Mouse (Mus musculus): ENCODE data around the gene Sh2d3c. TPM values are rescaled to one million over a fixed set of nuclear protein-coding genes. Genes with fewer than 3 reads are reported as not detected.

The Sh2d3c gene
- polyA plus RNA-seq, 1 experiment, result 60.6 TPM

DNA sequence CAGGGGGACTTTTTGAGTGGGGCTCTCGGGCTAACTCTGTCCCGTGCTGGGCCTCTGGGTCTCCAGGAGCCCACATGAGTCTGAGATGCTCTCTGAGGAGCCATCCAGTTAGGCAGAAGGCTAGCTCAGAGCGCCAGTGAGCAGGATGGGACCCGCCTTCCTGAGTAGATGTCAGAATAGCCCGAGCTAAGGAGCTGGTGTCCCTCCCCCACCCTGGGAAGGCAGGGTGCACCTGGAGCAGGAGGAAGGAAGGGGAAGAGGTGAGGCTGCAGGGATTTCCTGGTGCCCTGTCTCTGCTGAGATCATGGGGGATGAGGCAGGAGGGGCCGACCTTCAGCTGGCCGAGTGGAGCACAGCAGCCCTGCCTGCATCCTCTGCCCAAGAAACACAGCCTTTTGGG, 7.6 kb downstream of the Sh2d3c start:
- TF ChIP-seq CTCF (IDR thresholded peaks at IDR 0.05; ENCODE audit: borderline replicate concordance, extremely low read depth, insufficient read depth, insufficient read length), result no peak
- no peak for TF ChIP-seq POLR2A (IDR thresholded peaks at IDR 0.05; ENCODE audit: borderline replicate concordance, extremely low read depth, insufficient read depth, insufficient read length, poor library complexity, severe bottlenecking)
- DNase-seq (ENCODE audit: low read depth), result no peak

DNA sequence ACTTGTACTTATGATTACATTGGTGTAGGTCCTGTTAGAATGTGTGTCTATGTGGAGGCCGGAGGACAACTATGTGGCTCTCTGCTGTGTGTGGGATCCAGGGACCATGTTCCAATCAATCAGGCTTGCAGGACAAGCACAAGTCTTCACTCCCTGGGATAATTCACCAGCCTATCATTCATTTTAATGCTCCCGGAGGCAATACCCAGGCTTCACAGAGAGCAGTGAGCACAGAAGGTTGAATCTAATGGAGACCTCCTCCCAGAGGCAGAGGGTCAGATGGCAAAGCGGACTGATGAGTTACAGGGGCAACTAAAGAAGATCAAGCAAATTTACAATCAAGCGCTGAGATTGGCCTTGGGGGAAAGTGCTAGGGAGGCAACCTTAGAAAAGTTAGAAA, 8.7 kb downstream of the Sh2d3c start:
- DNase-seq (ENCODE audit: low read depth), result no peak

DNA sequence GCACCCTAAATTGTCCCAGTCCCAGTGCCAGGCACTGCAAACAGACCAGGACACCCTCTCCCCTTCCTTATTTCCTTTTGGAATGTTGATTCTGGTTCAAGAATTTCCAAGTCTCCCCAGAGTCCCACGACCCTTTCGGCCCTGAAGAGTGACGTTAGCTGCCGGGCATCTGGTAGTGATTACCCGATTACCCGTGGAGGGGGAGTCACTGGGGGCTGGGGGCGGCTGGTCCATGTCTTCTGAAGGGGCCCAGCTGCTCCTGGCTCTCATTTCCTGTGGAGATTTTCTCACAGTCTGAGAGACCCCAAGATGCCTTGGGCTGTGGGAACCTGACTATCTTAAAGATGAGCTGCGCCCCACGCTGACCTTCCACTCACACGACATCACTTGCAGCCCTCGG, 10.0 kb downstream of the Sh2d3c start:
- TF ChIP-seq POLR2A (IDR thresholded peaks at IDR 0.05; ENCODE audit: borderline replicate concordance, extremely low read depth, insufficient read depth, insufficient read length, poor library complexity, severe bottlenecking) (no peak), CTCF (IDR thresholded peaks at IDR 0.05; ENCODE audit: borderline replicate concordance, extremely low read depth, insufficient read depth, insufficient read length) (no peak)
- DNase-seq (ENCODE audit: low read depth), result peak; percentile 24

More for the DNA sequence above, 8.7 kb downstream of the Sh2d3c start:
- TF ChIP-seq CTCF (IDR thresholded peaks at IDR 0.05; ENCODE audit: borderline replicate concordance, extremely low read depth, insufficient read depth, insufficient read length), result no peak
- no peak for TF ChIP-seq POLR2A (IDR thresholded peaks at IDR 0.05; ENCODE audit: borderline replicate concordance, extremely low read depth, insufficient read depth, insufficient read length, poor library complexity, severe bottlenecking)

DNA sequence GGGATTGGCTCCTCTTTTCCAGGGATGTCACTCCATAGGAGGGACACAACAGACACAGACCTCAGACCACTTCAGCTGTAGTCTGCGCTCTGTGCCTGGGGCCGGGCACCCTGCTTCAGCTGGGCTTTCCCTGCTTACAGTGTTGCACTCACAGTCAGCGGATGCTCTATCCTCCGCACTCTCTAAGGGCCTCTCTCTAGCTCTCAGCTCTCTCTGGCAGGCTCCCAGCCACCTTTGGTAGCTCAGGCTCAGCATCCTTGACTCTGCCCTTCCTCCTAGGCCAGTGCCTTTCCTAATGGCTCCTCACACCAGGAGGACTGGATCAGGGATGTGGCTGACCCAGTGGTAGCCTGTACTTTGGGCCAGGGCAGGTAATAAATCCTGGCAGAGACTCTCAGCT, 11.1 kb downstream of the Sh2d3c start:
- no peak for DNase-seq (ENCODE audit: low read depth)
- no peak for TF ChIP-seq POLR2A (IDR thresholded peaks at IDR 0.05; ENCODE audit: borderline replicate concordance, extremely low read depth, insufficient read depth, insufficient read length, poor library complexity, severe bottlenecking)
- TF ChIP-seq CTCF (IDR thresholded peaks at IDR 0.05; ENCODE audit: borderline replicate concordance, extremely low read depth, insufficient read depth, insufficient read length), result no peak

DNA sequence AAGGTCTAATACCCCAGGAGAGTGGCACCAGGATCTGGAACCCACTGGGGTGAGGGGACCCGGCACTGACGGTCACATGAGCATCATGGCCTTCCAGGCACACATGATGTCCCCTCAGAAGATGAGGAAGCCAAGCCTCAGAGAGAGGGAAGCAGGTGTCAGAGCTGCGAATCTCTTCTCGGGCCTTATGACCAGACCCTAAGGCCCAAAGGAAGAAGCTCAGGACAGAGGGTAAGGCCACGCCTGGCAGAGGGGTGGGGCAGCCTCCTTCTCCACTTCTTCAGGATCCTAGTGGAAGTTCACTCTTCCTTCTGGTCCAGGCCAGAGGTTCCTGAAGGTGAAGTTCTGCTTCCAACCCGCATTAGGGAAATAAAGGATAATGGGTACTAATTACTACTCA, 11.8 kb downstream of the Sh2d3c start:
- TF ChIP-seq POLR2A (IDR thresholded peaks at IDR 0.05; ENCODE audit: borderline replicate concordance, extremely low read depth, insufficient read depth, insufficient read length, poor library complexity, severe bottlenecking) (no peak), CTCF (IDR thresholded peaks at IDR 0.05; ENCODE audit: borderline replicate concordance, extremely low read depth, insufficient read depth, insufficient read length) (no peak)
- no peak for DNase-seq (ENCODE audit: low read depth)

DNA sequence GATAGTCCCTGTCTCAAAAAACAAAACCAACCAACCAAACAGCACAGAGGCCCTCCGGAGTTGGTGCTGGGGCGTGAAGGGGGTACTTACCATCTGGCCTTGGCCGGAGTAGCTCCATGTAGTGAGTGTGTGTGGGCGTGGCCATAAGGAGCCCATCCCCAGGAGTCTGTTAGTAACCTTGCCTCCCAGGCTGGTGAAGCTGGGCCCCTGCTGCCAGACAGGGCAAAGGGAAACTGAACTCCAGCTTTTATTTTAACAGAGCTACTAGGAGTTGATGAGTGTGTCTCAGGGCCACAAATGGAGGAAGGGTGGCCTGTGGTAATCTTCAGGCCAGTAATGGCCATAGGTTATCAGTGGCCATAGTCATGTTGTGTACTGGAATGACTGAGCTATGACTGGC, 13.6 kb downstream of the Sh2d3c start:
- DNase-seq (ENCODE audit: low read depth), result no peak
- TF ChIP-seq CTCF (IDR thresholded peaks at IDR 0.05; ENCODE audit: borderline replicate concordance, extremely low read depth, insufficient read depth, insufficient read length) (no peak), POLR2A (IDR thresholded peaks at IDR 0.05; ENCODE audit: borderline replicate concordance, extremely low read depth, insufficient read depth, insufficient read length, poor library complexity, severe bottlenecking) (no peak)

DNA sequence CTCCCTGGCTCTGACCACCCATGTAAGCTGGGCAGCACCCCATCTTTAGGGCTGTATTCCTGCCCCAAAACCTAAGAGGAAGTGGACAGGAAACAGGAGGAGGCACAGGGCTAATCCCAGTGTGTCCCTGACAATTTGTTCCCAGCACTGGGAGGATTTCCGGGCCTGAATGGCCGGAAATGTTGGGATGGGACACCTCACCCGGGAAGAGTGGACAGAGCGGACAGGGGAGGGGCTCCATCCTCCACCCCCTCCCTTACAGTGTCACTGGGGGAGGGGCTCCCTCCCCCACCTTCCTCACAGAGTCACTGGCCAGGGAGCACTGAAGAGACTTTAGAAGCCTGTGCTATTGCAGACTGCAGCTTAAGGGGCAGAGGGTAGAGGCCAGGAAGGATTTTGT, 14.1 kb downstream of the Sh2d3c start:
- no peak for DNase-seq (ENCODE audit: low read depth)
- no peak for TF ChIP-seq POLR2A (IDR thresholded peaks at IDR 0.05; ENCODE audit: borderline replicate concordance, extremely low read depth, insufficient read depth, insufficient read length, poor library complexity, severe bottlenecking)
- TF ChIP-seq CTCF (IDR thresholded peaks at IDR 0.05; ENCODE audit: borderline replicate concordance, extremely low read depth, insufficient read depth, insufficient read length), result no peak

DNA sequence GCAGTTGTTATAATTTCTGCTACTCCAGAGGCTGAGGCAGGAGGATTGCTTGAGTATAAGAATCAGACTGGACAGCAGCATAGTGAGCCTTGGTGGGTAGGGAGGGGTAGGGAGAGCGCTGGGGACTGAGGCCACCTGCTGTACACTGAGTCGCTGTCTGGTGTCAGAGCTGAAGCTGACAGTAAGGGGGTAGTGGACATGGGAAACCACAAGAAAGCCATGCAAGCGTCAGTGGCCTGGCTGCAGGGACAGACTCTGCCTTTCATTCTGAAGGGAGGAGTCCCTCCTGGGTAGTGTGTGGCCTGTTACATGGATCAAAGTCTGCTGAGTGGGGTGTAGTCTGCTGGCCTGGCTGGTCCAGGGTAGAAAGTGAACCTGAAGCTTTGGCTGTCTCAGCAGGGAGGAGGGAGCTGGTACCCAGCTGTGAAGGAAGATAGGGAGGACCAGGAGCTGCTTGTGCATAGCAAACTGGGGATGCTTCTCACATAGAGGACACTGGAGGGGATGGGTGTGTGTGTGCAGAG, 15.5 kb downstream of the Sh2d3c start:
- DNase-seq (ENCODE audit: low read depth), result no peak
- no peak for TF ChIP-seq CTCF (IDR thresholded peaks at IDR 0.05; ENCODE audit: borderline replicate concordance, extremely low read depth, insufficient read depth, insufficient read length)
- TF ChIP-seq POLR2A (IDR thresholded peaks at IDR 0.05; ENCODE audit: borderline replicate concordance, extremely low read depth, insufficient read depth, insufficient read length, poor library complexity, severe bottlenecking), result no peak

DNA sequence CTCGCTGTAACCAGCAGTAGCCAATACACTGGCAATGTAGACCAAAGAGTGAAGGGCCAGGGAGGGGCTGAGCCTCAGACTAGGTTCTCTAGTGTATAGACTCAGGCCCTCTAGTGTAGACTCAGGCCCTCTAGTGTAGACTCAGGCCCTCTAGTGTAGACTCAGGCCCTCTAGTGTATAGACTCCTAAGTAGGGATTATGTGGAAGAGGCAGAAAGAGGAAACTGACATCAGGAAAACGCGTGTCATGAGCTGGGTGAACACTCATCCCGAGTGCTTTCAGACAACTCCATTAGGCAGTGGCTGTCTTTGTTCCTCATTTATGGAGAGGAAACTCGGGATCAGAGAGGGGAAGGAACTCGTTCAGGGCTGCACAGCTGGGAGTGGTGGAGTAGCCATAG, 16.2 kb downstream of the Sh2d3c start:
- TF ChIP-seq POLR2A (IDR thresholded peaks at IDR 0.05; ENCODE audit: borderline replicate concordance, extremely low read depth, insufficient read depth, insufficient read length, poor library complexity, severe bottlenecking) (no peak), CTCF (IDR thresholded peaks at IDR 0.05; ENCODE audit: borderline replicate concordance, extremely low read depth, insufficient read depth, insufficient read length) (no peak)
- no peak for DNase-seq (ENCODE audit: low read depth)

DNA sequence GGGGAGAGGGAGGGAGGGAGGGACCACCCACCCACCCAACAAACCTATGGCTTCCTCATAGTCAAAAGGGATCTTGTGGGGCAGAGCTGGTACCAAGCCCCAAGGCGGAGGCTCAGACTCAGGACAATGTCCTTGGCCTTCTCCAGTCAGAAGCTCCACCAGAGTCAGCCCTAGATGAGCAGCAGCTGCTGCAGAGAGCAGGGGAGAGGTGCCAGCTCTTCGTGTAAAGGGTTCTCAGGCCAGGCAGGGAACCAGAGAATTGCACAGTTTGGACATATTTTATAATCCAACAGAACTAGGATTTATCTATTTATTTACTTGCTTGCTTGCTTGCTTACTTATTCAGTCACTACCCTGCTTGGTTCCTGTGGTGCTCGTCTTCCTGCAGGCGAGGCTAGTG, 18.5 kb downstream of the Sh2d3c start:
- DNase-seq (ENCODE audit: low read depth), result no peak
- TF ChIP-seq CTCF (IDR thresholded peaks at IDR 0.05; ENCODE audit: borderline replicate concordance, extremely low read depth, insufficient read depth, insufficient read length) (no peak), POLR2A (IDR thresholded peaks at IDR 0.05; ENCODE audit: borderline replicate concordance, extremely low read depth, insufficient read depth, insufficient read length, poor library complexity, severe bottlenecking) (no peak)

DNA sequence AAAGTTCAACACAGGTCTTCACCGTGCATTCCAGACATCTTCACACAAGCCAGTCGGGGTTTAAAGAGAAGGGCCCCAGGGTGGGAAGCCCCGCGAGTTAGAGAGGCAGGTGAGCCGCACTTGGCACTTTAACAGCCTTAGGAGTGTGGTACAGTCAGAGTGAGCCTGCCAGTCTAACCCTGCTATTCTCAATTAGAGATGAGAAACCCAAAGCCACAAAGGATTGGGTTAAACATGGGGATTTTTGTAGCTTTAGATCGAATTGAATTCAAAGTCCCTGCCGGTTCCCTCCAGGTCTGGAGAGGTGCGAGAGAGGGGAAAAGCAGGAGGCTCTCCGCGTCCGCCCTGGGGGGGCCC, 20.0 kb downstream of the Sh2d3c start, which contains the start of gene 6330409D20Rik:
TSS of gene 6330409D20Rik (minus strand) at position 101 of the 357 bp plus-strand sequence.
- no peak for DNase-seq (ENCODE audit: low read depth)
- TF ChIP-seq CTCF (IDR thresholded peaks at IDR 0.05; ENCODE audit: borderline replicate concordance, extremely low read depth, insufficient read depth, insufficient read length) (no peak), POLR2A (IDR thresholded peaks at IDR 0.05; ENCODE audit: borderline replicate concordance, extremely low read depth, insufficient read depth, insufficient read length, poor library complexity, severe bottlenecking) (no peak)

DNA sequence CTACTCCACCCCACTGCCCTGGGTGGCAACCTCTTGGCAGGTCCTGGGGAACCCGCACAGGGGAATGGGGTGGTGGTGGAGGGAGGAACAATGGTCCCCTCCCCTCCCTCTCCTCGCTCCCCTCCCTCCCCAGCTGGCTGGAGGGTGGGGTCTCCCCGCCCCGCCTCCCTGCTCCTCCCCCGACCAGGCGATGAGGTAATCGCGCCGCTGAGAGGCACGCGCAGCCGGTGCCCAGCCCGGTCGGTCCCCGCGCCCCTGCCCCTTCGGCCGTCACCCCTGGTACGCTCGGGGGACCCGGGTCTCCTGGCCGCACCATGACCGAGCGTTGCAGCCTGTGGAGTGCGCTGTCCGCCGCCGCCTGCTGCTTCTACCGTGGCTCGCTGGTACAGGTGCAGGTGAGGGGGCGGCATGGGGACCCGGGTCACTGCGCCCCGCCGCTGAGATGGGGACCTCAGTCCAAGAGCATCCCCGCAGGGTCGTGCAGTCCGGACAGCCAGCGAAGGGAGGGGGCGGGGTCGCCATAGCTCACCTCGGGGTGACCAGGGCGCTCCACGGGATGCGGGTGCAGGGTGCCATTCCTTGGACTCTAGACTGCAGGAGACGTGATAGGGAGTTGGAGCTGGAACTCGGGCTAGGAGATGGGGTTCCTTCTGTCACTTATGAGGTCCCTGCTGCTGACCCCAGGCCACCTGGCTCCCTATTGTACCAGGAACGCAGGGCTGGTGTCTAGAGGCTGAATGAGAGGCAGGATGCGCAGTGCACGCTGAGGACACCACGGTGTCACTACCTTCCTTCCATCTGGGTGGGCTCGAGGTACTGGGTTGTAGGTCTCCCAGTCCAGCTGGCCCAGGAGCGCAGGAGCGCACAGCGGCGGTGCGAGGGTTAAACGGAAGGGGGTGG, 20.7 kb downstream of the Sh2d3c start:
- DNase-seq (ENCODE audit: low read depth), result peak; percentile 88
- TF ChIP-seq CTCF (IDR thresholded peaks at IDR 0.05; ENCODE audit: borderline replicate concordance, extremely low read depth, insufficient read depth, insufficient read length), result no peak
- TF ChIP-seq POLR2A (IDR thresholded peaks at IDR 0.05; ENCODE audit: borderline replicate concordance, extremely low read depth, insufficient read depth, insufficient read length, poor library complexity, severe bottlenecking), result peak; percentile 81
